Mouse (Mus musculus) thymus, postnatal 4 days (tissue): ENCODE measurements around the gene Il1rap.

Source experiments
- DNase-seq: peaks from one replicate; pipeline ENCODE4 v3.0.0; 2021

Gene Il1rap

GRCm38 (mm10) chr16:26623141-26623540, 41.6 kb downstream of the Il1rap start:
- no peak for DNase-seq

GRCm38 (mm10) chr16:26626065-26626464, 44.6 kb downstream of the Il1rap start:
- DNase-seq = no peak

GRCm38 (mm10) chr16:26634800-26635199, 53.3 kb downstream of the Il1rap start:
- DNase-seq = no peak

- DNase-seq = no peak
Observed at GRCm38 (mm10) chr16:26643077-26643476, 61.6 kb downstream of the Il1rap start.

- no peak for DNase-seq
Observed at GRCm38 (mm10) chr16:26646066-26646465, 64.6 kb downstream of the Il1rap start.

GRCm38 (mm10) chr16:26647036-26647435, 65.5 kb downstream of the Il1rap start:
- DNase-seq = no peak

GRCm38 (mm10) chr16:26662722-26663436, 81.4 kb downstream of the Il1rap start:
- no peak for DNase-seq

GRCm38 (mm10) chr16:26666401-26666800, 84.9 kb downstream of the Il1rap start:
- DNase-seq = no peak

- no peak for DNase-seq
Observed at GRCm38 (mm10) chr16:26669081-26669480, 87.6 kb downstream of the Il1rap start.

- DNase-seq = no peak
Observed at GRCm38 (mm10) chr16:26680381-26680780, 98.9 kb downstream of the Il1rap start.

- no peak for DNase-seq
Observed at GRCm38 (mm10) chr16:26689771-26690170, 108.3 kb downstream of the Il1rap start.

GRCm38 (mm10) chr16:26691294-26691693, 109.8 kb downstream of the Il1rap start:
- DNase-seq = no peak

GRCm38 (mm10) chr16:26698076-26698475, 116.6 kb downstream of the Il1rap start:
- DNase-seq = no peak

GRCm38 (mm10) chr16:26700440-26701103, 119.1 kb downstream of the Il1rap start:
- DNase-seq = no peak

GRCm38 (mm10) chr16:26705658-26706371, 124.3 kb downstream of the Il1rap start:
- DNase-seq = no peak

- DNase-seq = no peak
Observed at GRCm38 (mm10) chr16:26706503-26706902, 125.0 kb downstream of the Il1rap start.

- DNase-seq = no peak
Observed at GRCm38 (mm10) chr16:26710922-26711321, 129.4 kb downstream of the Il1rap start.

- DNase-seq = no peak
Observed at GRCm38 (mm10) chr16:26713538-26714316, 132.2 kb downstream of the Il1rap start.

GRCm38 (mm10) chr16:26722464-26722863, 141.0 kb downstream of the Il1rap start:
- DNase-seq = no peak

- no peak for DNase-seq
Observed at GRCm38 (mm10) chr16:26723952-26724747, 142.6 kb downstream of the Il1rap start.

GRCm38 (mm10) chr16:26728139-26728538, 146.6 kb downstream of the Il1rap start:
- no peak for DNase-seq

GRCm38 (mm10) chr16:26730941-26731340, 149.4 kb downstream of the Il1rap start:
- no peak for DNase-seq
